Mouse (Mus musculus): ENCODE results near the gene Cep44. TPM values are rescaled to one million over a fixed set of nuclear protein-coding genes. Genes with fewer than 3 reads are reported as not detected.

Gene Cep44
- polyA plus RNA-seq (2015; fragmentation: Nextera tagmentation; extraction: Ambion mirVana), result 32.6 and 35.6 TPM in 2 replicates

DNA sequence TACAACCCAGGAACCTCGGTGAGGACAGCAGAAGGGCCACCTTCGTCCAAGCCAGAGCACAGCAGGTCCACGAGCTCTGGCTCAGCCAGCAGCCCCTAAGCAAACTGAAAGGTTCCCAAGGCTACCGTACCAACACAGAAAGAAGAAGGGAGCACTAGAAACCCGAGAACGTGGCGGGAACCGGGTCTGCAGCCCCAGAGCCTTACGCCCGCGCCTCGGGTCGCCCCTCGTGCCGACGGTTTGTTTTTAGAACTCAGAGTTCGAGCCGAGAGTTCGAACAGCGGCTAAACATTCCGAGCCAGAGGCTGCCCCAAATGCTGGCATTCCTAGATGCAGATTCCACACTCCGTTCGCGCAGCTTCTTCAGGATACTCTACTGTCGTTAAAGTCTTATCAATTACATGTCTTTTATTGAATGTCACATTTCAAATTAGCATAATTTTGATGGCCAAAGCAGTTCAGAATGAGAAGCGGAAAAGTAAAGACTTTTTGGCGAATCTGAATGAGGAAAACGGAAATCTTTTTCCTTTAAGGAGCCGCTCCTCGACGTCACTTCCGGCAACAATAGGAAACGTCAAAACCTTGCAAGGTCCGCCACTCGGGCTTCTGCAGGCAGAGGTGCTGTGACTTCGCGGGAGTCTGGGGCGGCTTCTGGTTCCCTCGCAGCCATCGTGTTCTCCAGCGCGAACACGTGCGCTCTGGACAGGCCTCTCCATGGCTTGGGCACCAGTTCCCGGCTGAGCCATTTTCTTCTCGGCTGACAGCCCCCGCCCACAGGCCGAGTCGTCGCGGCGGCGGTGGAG, at the start of gene Cep44, which contains the start of gene Fbxo8:
Cep44 (minus strand) TSS at position 490 of the 803 bp plus-strand sequence.
Fbxo8 (plus strand) TSS at position 533 of the 803 bp plus-strand sequence.
- ATAC-seq (replicated peaks), result peak; percentile 94
- Histone ChIP-seq H3K27ac (replicated peaks) (peak within 1 kb of the TSS; percentile 86), H3K36me3 (0 out of 2 replicates have a peak, but pooled peaks cover 3% of the 10 kb centered on the region), H3K9me3 (no peaks in the 10 kb centered on the region), H3K9ac (replicated peaks) (peak within 1 kb of the TSS; percentile 71), H3K4me1 (peaks cover 19% of the 10 kb centered on the region), H3K4me3 (peak within 1 kb of the TSS; percentile 69), H3K27me3 (no peaks in the 10 kb centered on the region), H3K4me2 (replicated peaks) (peak within 1 kb of the TSS; percentile 60)
- under 1% methylated on average over 53 of the region's 53 CpGs for WGBS

- 92% methylated on average over 5 of the region's 5 CpGs for WGBS
- H3K27me3 ChIP-seq, result no peaks in the 10 kb centered on the region
- no peak overlapping the region for H3K27ac ChIP-seq (replicated peaks)
- H3K9ac ChIP-seq (replicated peaks), result no peak overlapping the region
- H3K9me3 ChIP-seq, result no peaks in the 10 kb centered on the region
- peaks cover 10% of the 10 kb centered on the region; the same call in 1 of the 2 replicates for H3K36me3 ChIP-seq
- no peak for ATAC-seq (replicated peaks)
- no peaks in the 10 kb centered on the region for H3K4me1 ChIP-seq
- no peak overlapping the region for H3K4me2 ChIP-seq (replicated peaks)
- H3K4me3 ChIP-seq, result no peak overlapping the region
These were observed 40.7 kb upstream of the Cep44 start for GRCm38 (mm10) chr8:56591502-56591901.

DNA sequence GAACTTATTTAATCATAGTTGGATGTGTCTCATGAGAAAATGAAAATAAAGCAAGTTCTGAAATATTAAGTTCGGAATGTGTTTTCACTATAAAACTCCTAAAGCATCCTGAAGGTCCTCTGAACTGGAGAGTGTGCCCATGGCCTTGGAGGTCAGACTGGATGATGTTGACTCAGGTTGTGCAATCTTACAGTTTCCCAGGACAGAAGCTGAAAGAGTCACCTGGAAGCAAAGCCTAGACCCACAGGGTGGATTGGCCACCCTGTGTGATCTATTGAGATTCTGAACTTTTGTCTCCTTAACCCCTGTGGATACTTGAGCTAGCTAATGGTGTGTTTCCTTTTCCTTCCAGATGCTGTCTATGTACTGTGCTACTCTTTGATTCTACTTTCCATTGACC, 40.2 kb upstream of the Cep44 start:
- H3K27me3 ChIP-seq, result no peaks in the 10 kb centered on the region
- no peak for ATAC-seq (replicated peaks)
- WGBS, result 86% methylated on average over 1 of the region's 1 CpGs
- peaks cover 10% of the 10 kb centered on the region; the same call in 1 of the 2 replicates for H3K36me3 ChIP-seq
- H3K9ac ChIP-seq (replicated peaks), result no peak overlapping the region
- no peak overlapping the region for H3K27ac ChIP-seq (replicated peaks)
- no peaks in the 10 kb centered on the region for H3K4me1 ChIP-seq
- H3K4me2 ChIP-seq (replicated peaks), result no peak overlapping the region
- no peak overlapping the region for H3K4me3 ChIP-seq
- no peaks in the 10 kb centered on the region for H3K9me3 ChIP-seq

- no peaks in the 10 kb centered on the region for H3K4me1 ChIP-seq
- H3K9me3 ChIP-seq, result no peaks in the 10 kb centered on the region
- H3K27ac ChIP-seq (replicated peaks), result no peak overlapping the region
- H3K4me3 ChIP-seq, result no peak overlapping the region
- no peak overlapping the region for H3K9ac ChIP-seq (replicated peaks)
- 87% methylated on average over 2 of the region's 2 CpGs for WGBS
- peaks cover 10% of the 10 kb centered on the region; the same call in 1 of the 2 replicates for H3K36me3 ChIP-seq
- ATAC-seq (replicated peaks), result no peak
- H3K27me3 ChIP-seq, result no peaks in the 10 kb centered on the region
- no peak overlapping the region for H3K4me2 ChIP-seq (replicated peaks)
These were observed 38.2 kb upstream of the Cep44 start for GRCm38 (mm10) chr8:56589004-56589403.

DNA sequence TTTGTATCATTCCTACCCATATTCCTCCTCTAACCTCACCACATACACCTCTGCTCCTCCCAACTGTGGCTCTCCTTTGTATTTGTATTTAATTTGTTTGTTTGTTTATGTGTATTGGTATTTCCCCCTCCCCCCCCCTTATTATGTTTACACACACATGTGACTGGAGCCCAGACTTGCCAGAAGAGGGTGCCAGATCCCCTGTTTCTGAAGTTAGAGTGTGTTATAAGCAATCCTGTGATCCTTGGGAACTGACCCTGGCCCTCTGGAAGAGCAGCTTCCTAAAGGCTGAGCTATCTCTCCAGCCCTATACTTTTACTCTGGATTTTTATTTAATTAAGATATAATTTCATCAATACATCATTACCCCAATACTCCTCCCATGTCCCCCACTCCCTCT, 32.0 kb upstream of the Cep44 start:
- Histone ChIP-seq H3K4me1 (no peaks in the 10 kb centered on the region), H3K4me3 (no peak overlapping the region), H3K36me3 (no peaks in the 10 kb centered on the region), H3K27me3 (no peaks in the 10 kb centered on the region), H3K27ac (replicated peaks) (no peak overlapping the region), H3K9me3 (no peaks in the 10 kb centered on the region), H3K4me2 (replicated peaks) (no peak overlapping the region), H3K9ac (replicated peaks) (no peak overlapping the region)
- ATAC-seq (replicated peaks), result no peak

- no peaks in the 10 kb centered on the region for H3K9me3 ChIP-seq
- H3K27ac ChIP-seq (replicated peaks), result no peak overlapping the region
- H3K36me3 ChIP-seq, result no peaks in the 10 kb centered on the region
- WGBS, result 97% methylated on average over 4 of the region's 4 CpGs
- no peak overlapping the region for H3K4me3 ChIP-seq
- H3K4me1 ChIP-seq, result no peaks in the 10 kb centered on the region
- ATAC-seq (replicated peaks), result no peak
- H3K4me2 ChIP-seq (replicated peaks), result no peak overlapping the region
- no peak overlapping the region for H3K9ac ChIP-seq (replicated peaks)
- H3K27me3 ChIP-seq, result no peaks in the 10 kb centered on the region
These were observed 30.1 kb upstream of the Cep44 start for GRCm38 (mm10) chr8:56580918-56581317.

DNA sequence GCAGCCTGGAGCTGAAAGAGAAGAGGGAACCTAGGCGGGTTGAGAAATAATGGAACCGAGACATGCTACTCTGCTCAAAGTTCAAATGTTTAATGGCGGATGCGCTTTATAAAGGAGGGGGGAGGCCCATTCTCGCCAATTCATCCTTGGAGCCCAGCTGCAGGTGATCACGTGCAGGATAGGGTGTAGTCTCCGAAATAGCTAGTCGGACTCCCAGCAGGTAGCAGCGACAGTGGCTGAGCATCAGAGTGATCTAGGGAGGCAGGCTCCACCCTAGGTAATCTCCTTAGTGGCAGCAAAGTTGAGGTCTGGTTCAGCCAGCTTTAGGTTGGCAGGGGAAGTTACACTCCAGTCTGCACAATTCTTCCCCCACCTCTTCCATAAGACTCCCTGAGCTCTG, 16.0 kb upstream of the Cep44 start:
- 91% methylated on average over 9 of the region's 9 CpGs for WGBS
- Histone ChIP-seq H3K27me3 (no peaks in the 10 kb centered on the region), H3K27ac (replicated peaks) (no peak overlapping the region), H3K9me3 (no peaks in the 10 kb centered on the region), H3K4me2 (replicated peaks) (no peak overlapping the region), H3K4me3 (no peak overlapping the region), H3K4me1 (no peaks in the 10 kb centered on the region), H3K36me3 (0 out of 2 replicates have a peak, but pooled peaks cover 2% of the 10 kb centered on the region), H3K9ac (replicated peaks) (no peak overlapping the region)
- ATAC-seq (replicated peaks), result no peak

- Histone ChIP-seq H3K9me3 (no peaks in the 10 kb centered on the region), H3K4me1 (no peaks in the 10 kb centered on the region), H3K4me2 (replicated peaks) (no peak overlapping the region), H3K4me3 (no peak overlapping the region), H3K27me3 (no peaks in the 10 kb centered on the region), H3K9ac (replicated peaks) (no peak overlapping the region), H3K36me3 (0 out of 2 replicates have a peak, but pooled peaks cover 2% of the 10 kb centered on the region), H3K27ac (replicated peaks) (no peak overlapping the region)
- 90% methylated on average over 4 of the region's 4 CpGs for WGBS
- no peak for ATAC-seq (replicated peaks)
These were observed 13.7 kb upstream of the Cep44 start for GRCm38 (mm10) chr8:56564399-56565047.

DNA sequence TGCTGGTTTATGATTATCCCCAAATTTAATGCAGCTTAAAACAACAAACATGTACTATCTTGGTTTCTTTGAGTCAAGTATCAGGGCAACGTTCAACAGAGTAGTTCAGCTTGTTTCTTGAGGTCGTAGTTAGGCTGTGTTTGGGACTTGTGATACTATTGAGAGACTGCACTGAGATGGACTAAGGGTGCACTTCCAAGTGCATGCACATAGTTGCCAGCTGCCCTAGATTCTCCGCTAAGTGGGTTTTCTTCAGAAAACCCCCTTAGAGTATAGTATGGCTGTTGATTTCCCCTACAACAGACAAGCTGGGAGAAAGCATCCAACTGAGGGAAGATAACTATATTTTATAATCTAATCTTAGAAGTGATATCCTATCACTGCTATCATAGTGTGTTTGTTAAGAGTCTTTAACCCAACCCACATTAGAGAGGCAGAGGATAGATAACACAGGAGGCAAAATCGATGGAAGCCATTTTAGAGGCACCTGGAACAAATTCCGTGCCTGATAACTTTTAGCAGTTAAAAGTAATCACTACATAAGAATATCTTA, 1.8 kb upstream of the Cep44 start:
- Histone ChIP-seq H3K4me3 (no peak overlapping the region), H3K9ac (replicated peaks) (no peak overlapping the region), H3K9me3 (no peaks in the 10 kb centered on the region), H3K4me1 (peaks cover 19% of the 10 kb centered on the region), H3K4me2 (replicated peaks) (no peak overlapping the region; the same call in 1 of the 2 replicates), H3K36me3 (no peaks in the 10 kb centered on the region), H3K27ac (replicated peaks) (no peak overlapping the region), H3K27me3 (no peaks in the 10 kb centered on the region)
- no peak for ATAC-seq (replicated peaks)
- 82% methylated on average over 5 of the region's 5 CpGs for WGBS

GRCm38 (mm10) chr8:56552045-56552444, 1.2 kb upstream of the Cep44 start:
- no peaks in the 10 kb centered on the region for H3K36me3 ChIP-seq
- peak overlapping the region; percentile 71 for H3K9ac ChIP-seq (replicated peaks)
- no peaks in the 10 kb centered on the region for H3K27me3 ChIP-seq
- H3K4me1 ChIP-seq, result peaks cover 19% of the 10 kb centered on the region
- no peaks in the 10 kb centered on the region for H3K9me3 ChIP-seq
- no peak overlapping the region for H3K27ac ChIP-seq (replicated peaks)
- ATAC-seq (replicated peaks), result no peak
- peak overlapping the region; percentile 69 for H3K4me3 ChIP-seq
- H3K4me2 ChIP-seq (replicated peaks), result peak overlapping the region; percentile 57
- WGBS, result 33% methylated on average over 10 of the region's 10 CpGs

DNA sequence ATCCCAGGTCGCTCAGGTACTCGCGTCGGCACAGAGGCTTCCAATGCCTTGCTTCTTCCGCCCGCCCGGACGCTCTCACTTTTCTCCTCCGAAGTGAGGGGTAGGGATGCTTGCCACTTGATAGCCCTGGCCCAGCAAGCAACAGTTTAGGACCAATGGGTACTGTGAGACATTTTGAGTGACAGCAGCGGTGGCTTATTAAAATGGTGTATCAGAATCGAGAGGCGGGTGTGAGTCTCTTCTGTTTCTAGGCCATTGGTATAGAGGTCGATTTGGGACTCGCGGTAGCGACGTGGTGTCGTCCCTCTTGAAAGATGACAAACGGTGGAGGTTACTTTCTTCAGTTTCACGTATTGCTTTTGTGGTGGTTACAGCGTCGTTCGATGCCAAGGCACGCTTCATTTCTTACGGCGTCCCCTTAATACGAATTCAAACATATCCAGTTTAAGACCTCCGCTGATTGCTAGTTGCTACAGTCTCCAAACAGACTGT, 560 bp upstream of the Cep44 start:
- WGBS, result under 1% methylated on average over 28 of the region's 28 CpGs
- Histone ChIP-seq H3K9me3 (no peaks in the 10 kb centered on the region), H3K27me3 (no peaks in the 10 kb centered on the region), H3K4me2 (replicated peaks) (peak overlapping the region; percentile 57), H3K4me3 (peak overlapping the region; percentile 69), H3K36me3 (no peaks in the 10 kb centered on the region), H3K4me1 (peaks cover 19% of the 10 kb centered on the region), H3K27ac (replicated peaks) (peak overlapping the region; percentile 86), H3K9ac (replicated peaks) (peak overlapping the region; percentile 71)
- peak; percentile 99 for ATAC-seq (replicated peaks)

- Histone ChIP-seq H3K4me3 (no peak overlapping the region), H3K9ac (replicated peaks) (no peak overlapping the region), H3K4me2 (replicated peaks) (no peak overlapping the region), H3K27me3 (no peaks in the 10 kb centered on the region), H3K4me1 (peaks cover 19% of the 10 kb centered on the region), H3K27ac (replicated peaks) (no peak overlapping the region), H3K9me3 (no peaks in the 10 kb centered on the region), H3K36me3 (peaks cover 10% of the 10 kb centered on the region)
- WGBS, result 91% methylated on average over 2 of the region's 2 CpGs
- no peak for ATAC-seq (replicated peaks)
These were observed 3.0 kb downstream of the Cep44 start for GRCm38 (mm10) chr8:56547866-56548265.
